Comparison of ENCODE assay signal across 11 mouse cellular contexts in genomic region chr2:92601246-92601645, GRCm38 (mm10). TPM values are rescaled to one million over a fixed set of nuclear protein-coding genes. Genes with fewer than 3 reads are reported as not detected.
A peak's percentile ranks its signal among the peaks of the same experiment; 100 is the strongest.
DNase-seq lines count a peak whose midpoint lies in the region; ATAC-seq lines count a peak whose summit lies in the region.
"Had no signal": no experiment of that assay in that cellular context is flagged by ENCODE, and none has a peak within 500 bp of the region (broad histone marks: within the 10 kb centered on the region; RNA-seq: fewer than 3 reads in every experiment).

No protein-coding gene starts in this region.

- H3K36me3 ChIP-seq in heart, embryonic 15.5 days = no peaks in the 10 kb centered on the region
- no peaks in the 10 kb centered on the region for H3K36me3 ChIP-seq in forebrain, embryonic 16.5 days (ENCODE audit: control insufficient read depth, insufficient read depth)
- no peaks in the 10 kb centered on the region for H3K36me3 ChIP-seq in midbrain, embryonic 14.5 days (ENCODE audit: control insufficient read depth, insufficient read depth, low read length)
- H3K36me3 ChIP-seq: heart, embryonic 10.5 days had no signal

- no peak for DNase-seq in heart, postnatal 10 days
- DNase-seq in 3T3-L1 (ENCODE audit: low read depth, low spot score) = peak; percentile 74
- no peak for DNase-seq in midbrain, embryonic 14.5 days
- DNase-seq in layer of hippocampus, adult 9-10 months (ENCODE audit: low spot score) = no peak
- no peak for DNase-seq in thymus, postnatal 25 days
- no peak for DNase-seq in layer of hippocampus, postnatal 25 days (ENCODE audit: extremely low spot score in 1 of 2, low spot score in 1 of 2)
- DNase-seq: lung, embryonic 14.5 days; spleen, adult 18-20 months had no signal

- 39% methylated on average over 4 of the region's 4 CpGs for WGBS in heart, embryonic 15.5 days
- 45% methylated on average over 4 of the region's 4 CpGs for WGBS in forebrain, embryonic 16.5 days
- 49% methylated on average over 4 of the region's 4 CpGs for WGBS in midbrain, embryonic 14.5 days

- H3K4me2 ChIP-seq in heart, embryonic 15.5 days = 0 out of 2 replicates have a peak overlapping the region, but pooled peaks have one; percentile 99
- peak overlapping the region; percentile 81 for H3K4me2 ChIP-seq in forebrain, embryonic 16.5 days (ENCODE audit: low read length)
- peak overlapping the region; percentile 92 for H3K4me2 ChIP-seq in midbrain, embryonic 14.5 days (ENCODE audit: low read length)

- no peaks in the 10 kb centered on the region for H3K9me3 ChIP-seq in heart, embryonic 15.5 days (replicated peaks)
- H3K9me3 ChIP-seq in forebrain, embryonic 16.5 days (ENCODE audit: control insufficient read depth, low read length) = no peaks in the 10 kb centered on the region
- no peaks in the 10 kb centered on the region for H3K9me3 ChIP-seq in midbrain, embryonic 14.5 days (ENCODE audit: control insufficient read depth, low read length)
- H3K9me3 ChIP-seq: heart, embryonic 10.5 days had no signal

- H3K27ac ChIP-seq in heart, embryonic 15.5 days = no peak overlapping the region
- H3K27ac ChIP-seq in forebrain, embryonic 16.5 days (ENCODE audit: low read length) = no peak overlapping the region
- H3K27ac ChIP-seq in midbrain, embryonic 14.5 days (replicated peaks; ENCODE audit: low read depth, low read length) = no peak overlapping the region

- peaks cover 9% of the 10 kb centered on the region for H3K4me1 ChIP-seq in heart, embryonic 15.5 days (replicated peaks)
- peaks cover 35% of the 10 kb centered on the region for H3K4me1 ChIP-seq in forebrain, embryonic 16.5 days (replicated peaks; ENCODE audit: control insufficient read depth, insufficient read depth, low read length)
- peaks cover 41% of the 10 kb centered on the region for H3K4me1 ChIP-seq in midbrain, embryonic 14.5 days (ENCODE audit: control insufficient read depth, insufficient read depth, low read length)

- no peak overlapping the region for H3K9ac ChIP-seq in heart, embryonic 15.5 days
- H3K9ac ChIP-seq in forebrain, embryonic 16.5 days (replicated peaks; ENCODE audit: low read depth, low read length) = 0 out of 2 replicates have a peak overlapping the region, but pooled peaks have one; percentile 14
- peak overlapping the region; percentile 91; the same call in 1 of the 2 replicates for H3K9ac ChIP-seq in midbrain, embryonic 14.5 days (replicated peaks; ENCODE audit: low read length)
- H3K9ac ChIP-seq: lung, embryonic 14.5 days had no signal

- no peak for ATAC-seq in heart, embryonic 15.5 days (replicated peaks; ENCODE audit: insufficient number of reproducible peaks, insufficient read depth, low FRiP score, low read depth)
- no peak for ATAC-seq in forebrain, embryonic 16.5 days
- ATAC-seq in midbrain, embryonic 14.5 days (ENCODE audit: low FRiP score, low TSS enrichment) = no peak

- H3K4me3 ChIP-seq in heart, embryonic 15.5 days = no peak overlapping the region
- H3K4me3 ChIP-seq in forebrain, embryonic 16.5 days (replicated peaks; ENCODE audit: low read length) = peak overlapping the region; percentile 68
- H3K4me3 ChIP-seq in midbrain, embryonic 14.5 days (replicated peaks; ENCODE audit: low read depth, low read length) = peak overlapping the region; percentile 84

- peaks cover 77% of the 10 kb centered on the region for H3K27me3 ChIP-seq in heart, embryonic 15.5 days
- no peaks in the 10 kb centered on the region for H3K27me3 ChIP-seq in forebrain, embryonic 16.5 days (replicated peaks; ENCODE audit: control insufficient read depth, insufficient read depth, low read length)
- no peaks in the 10 kb centered on the region for H3K27me3 ChIP-seq in midbrain, embryonic 14.5 days (ENCODE audit: control insufficient read depth, insufficient read depth, low read length)

- intact Hi-C loops in heart, postnatal 10 days (cut with DNase I) = loop anchor here (5.0 kb wide), 1 partner anchor 114 kb away; no protein-coding TSS in a partner anchor

RNA-seq across cellular contexts. Expression of gene Chst1, which starts 1.7 kb away (rescaled TPM):
- 1.9 and 4.0 TPM in 2 replicates for polyA plus RNA-seq in heart, embryonic 15.5 days (2015; fragmentation: Nextera tagmentation; extraction: Ambion mirVana)
- 1 to 10 TPM; 6.1 to 6.5 TPM for total RNA-seq in heart, postnatal 10 days (2021)
- 18.8 and 27.3 TPM in 2 replicates for polyA plus RNA-seq in forebrain, embryonic 16.5 days (2015; fragmentation: Nextera tagmentation; extraction: Ambion mirVana)
- 25.2 and 26.1 TPM in 2 replicates for polyA plus RNA-seq in midbrain, embryonic 14.5 days (2014; fragmentation: Nextera tagmentation; extraction: Ambion mirVana)
- total RNA-seq in layer of hippocampus, postnatal 25 days (2021) = 100 to 1,000 TPM; 268 to 280 TPM
